Mouse (Mus musculus): ENCODE data around the gene Chpf2.
"Not testable (repeated sequence)": the region's sequence is repeated elsewhere in the genome, so short reads cannot be mapped to it uniquely, and the experiment has no call there.

The Chpf2 gene

GRCm38 (mm10) chr5:24586547-24587199 is at the start of gene Chpf2:
Chpf2 (plus strand) TSS chr5:24586741.
- DNase-seq (ENCODE audit: low read depth) = peak; percentile 89

GRCm38 (mm10) chr5:24537618-24538017 is 48.9 kb upstream of the Chpf2 start:
- DNase-seq (ENCODE audit: low read depth) = no peak

DNA sequence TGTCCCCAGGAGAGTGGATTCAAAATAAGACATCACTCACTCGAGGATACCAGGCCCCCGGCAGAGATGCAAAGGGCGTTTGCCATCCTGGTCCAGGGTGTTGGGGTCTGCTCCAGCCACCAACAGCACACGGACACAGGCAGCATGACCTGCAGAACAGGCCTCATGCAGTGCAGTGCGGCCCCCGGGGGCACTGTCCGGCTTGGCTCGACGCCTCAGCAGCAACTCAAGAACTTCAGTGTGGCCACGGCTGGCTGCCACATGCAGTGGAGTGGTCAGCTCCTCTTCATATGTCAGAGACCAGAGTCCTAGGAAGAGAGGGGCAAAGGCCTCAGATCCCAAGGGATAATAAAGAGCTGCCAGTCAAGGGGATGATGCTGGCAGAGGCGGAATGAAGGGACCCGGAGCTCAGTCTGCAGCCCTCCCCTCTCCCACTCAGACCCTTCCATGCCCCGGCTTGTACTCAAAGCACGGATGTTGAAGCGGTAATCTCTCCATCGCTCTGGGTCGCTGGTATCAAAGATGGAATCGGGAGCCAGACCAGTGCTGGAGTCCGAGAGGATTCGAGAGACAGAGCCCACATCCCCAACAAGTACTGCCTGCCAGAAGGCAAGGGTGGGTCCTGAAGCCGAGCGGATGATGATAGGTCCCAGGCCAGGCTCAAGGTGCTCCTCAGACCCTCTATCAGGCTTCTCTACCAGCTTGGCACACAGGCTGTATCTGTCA is 46.8 kb upstream of the Chpf2 start:
- no peak for DNase-seq (ENCODE audit: low read depth)

- DNase-seq (ENCODE audit: low read depth) = peak; percentile 46
These were observed 46.0 kb upstream of the Chpf2 start, which contains the start of gene Asb10 for GRCm38 (mm10) chr5:24540387-24541143. Asb10 (minus strand) TSS chr5:24540978.

DNA sequence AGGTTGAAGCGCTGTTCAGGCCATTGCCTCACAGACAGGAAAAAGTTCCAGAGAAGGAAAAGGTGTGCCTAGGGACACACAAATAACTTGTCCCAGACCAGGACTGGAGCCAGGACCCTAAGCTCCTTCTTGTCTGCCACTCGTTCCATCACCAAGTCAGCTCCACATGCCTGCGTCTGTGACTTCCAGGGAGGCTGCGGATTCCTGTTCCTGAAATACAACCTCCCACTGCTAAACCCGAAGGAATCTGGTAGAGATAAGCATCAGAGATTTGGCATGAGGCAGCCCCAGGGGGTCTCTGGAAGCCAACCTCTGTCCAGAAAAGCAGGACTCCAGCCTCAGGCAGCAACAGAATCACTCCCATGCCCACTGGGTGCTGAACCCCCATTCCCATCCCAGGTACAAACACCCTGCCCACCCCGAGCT is 45.4 kb upstream of the Chpf2 start:
- no peak for DNase-seq (ENCODE audit: low read depth)

DNA sequence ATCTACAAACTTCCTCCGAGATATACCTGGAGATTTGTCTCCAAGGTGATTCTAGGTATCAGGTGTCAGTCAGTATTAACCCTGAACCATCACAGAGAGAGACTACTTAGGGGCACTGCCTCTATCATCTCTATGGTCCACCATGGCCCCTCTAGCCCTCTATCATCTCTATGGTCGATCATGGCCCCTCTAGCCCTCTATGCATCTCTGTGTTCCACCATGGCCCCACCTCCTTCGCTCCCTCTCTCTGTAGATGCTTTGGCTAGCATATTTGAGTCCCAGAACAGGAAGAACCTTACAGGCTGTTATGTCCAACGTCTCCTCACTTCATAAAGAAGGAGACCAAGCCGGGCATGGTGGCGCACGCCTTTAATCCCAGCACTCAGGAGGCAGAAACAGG is 43.9 kb upstream of the Chpf2 start:
- DNase-seq (ENCODE audit: low read depth) = peak; percentile 38

DNA sequence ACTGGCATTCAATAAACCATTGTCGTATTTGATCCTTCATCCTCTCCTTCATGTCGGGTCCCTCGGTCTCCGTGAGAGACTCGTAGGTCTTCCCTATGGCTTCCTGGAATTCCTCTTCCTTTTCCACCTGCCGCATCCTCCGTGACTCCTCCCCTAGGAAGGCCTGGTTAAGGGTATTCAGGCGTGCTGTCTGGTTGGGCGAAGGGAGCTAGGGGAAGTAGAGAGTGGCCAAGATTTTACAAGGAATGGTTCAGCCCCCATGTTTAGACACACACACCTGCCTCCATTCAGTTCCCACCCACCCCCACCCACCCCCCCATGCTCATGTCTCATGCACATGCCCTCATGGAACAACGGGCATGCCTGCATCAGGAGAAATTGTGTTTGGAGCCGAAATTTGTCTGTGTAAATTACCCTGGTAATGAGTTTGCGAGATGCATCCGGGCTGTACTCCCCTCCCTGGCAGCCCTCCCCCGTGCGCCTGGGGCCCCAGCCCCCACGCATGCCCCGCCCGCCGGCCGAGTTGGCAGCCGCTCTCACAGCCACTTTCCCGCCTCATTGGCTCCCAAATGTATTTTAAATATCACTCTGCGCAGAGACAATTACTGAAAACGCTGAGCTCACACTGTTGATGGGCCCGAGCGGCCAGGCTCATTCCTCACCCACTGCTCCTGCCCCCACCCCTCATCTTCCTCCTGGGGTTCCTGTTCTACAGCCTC is 35.8 kb upstream of the Chpf2 start:
- no peak for DNase-seq (ENCODE audit: low read depth)

DNA sequence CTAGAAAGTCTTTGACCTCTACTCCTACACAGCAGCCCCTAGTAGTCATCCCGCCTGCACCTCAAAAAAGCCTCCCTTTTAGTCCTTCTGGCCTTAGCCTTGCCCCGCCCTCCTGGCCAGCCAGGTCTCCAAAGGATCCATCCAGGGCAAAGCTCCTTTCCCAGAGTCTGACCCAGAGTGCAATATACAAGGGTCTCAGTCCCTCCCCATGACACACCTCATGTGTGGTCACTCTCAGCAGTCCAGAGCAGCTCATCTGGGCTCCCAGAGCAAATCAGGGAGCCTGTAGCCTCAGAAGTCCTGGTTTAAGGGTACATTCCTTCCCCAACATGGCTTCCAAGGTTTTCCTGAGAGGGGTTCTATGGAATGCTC is 35.2 kb upstream of the Chpf2 start:
- no peak for DNase-seq (ENCODE audit: low read depth)

- peak; percentile 64 for DNase-seq (ENCODE audit: low read depth)
These were observed 32.8 kb upstream of the Chpf2 start for GRCm38 (mm10) chr5:24553621-24554244.

DNA sequence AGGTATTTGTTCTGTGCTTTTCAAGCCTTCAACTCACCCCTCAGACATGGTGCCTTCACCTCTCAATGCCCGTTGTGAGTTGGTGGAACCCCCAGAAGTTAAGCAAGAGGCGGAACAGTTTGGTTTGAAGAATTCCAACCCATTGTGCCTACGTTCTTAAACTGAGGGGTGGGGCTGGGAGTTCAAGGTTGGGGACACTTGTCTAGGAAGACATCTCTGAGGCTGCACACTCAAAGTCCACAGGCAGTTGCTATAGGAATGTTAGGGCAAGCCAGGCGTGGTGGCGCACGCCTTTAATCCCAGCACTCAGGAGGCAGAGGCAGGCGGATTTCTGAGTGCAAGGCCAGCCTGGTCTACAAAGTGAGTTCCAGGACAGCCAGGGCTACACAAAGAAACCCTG is 31.2 kb upstream of the Chpf2 start:
- not testable (repeated sequence) for DNase-seq (ENCODE audit: low read depth)

DNA sequence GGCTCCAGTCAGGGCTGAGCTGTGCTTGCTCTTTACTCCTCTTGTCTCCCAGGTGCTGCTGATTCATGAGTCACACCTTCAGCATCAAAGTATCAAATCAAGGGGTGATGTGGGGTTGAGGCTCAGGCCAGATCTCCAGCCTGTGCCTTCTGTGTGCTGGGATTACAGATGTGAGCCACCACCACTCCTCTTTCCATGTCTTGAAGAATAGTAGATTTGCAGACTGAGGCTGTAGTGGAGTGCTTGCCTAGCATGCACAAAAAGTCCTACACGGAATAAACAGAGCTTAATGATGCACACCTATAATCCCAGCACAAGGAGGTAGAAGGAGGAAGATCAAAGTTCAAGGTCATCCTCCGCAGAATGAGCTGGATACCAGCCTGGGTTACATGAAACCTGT is 29.8 kb upstream of the Chpf2 start, which contains the start of gene 4931409K22Rik:
Gene 4931409K22Rik, minus strand, starts transcription at position 101 of the 400 bp plus-strand sequence.
- DNase-seq (ENCODE audit: low read depth) = no peak

GRCm38 (mm10) chr5:24575948-24576347 is 10.6 kb upstream of the Chpf2 start:
- no peak for DNase-seq (ENCODE audit: low read depth)

DNA sequence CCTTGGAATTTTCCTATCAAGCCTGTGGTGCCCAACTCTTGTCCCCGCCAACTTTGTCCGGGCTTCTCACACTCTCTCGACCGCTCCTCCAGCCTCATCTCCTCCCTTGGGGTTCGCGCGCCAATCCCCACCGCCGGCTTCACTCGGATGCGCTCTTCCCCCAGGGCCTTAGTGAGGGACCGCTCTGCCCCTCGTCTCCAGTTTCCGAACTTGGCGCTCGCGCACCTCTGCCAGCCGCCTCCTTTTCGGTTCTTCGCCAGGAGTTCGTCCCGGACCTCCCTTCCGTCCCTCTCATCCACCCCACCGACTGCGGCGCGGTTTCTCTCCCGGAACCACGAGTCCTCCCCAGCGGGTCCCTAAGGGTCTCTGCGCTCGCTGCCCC is 9.7 kb upstream of the Chpf2 start:
- DNase-seq (ENCODE audit: low read depth) = peak; percentile 56

DNA sequence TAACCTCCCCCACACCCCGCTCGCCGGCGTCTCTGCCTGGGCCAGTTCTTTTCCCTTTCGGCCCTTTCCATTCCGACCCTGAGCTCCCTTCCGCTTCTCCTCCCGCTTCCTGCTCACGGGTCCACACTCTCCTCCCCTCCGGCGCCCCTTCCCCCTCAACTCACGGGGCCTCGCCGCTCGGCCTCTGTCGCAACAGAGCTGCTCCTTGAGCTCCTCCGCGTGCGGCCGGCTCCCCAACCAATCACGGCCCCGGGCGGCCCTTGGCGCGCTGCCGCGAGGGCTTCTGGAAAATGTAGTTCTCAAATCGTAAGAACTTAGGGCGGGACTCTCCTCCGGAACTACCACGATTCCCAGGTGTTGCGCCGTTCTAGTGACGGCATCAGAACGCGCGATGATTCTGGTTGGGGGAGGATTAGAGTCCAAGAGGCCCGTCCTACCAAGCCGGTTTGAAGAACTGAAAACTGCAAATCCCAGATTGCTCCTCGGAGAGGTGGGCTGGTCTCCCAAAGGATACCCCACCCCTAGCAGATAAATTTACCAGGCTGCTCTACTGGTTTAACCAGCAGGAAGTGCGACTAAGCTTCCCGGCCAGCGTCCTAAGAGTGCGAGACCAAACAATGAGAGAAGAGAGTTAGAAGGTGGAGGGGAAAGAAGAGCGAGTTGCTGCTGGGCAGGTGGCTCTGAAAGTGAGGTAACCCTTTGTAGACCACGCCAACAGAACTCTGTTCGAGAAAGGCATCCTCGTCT is 9.2 kb upstream of the Chpf2 start, which contains the start of gene Abcf2:
Gene Abcf2, minus strand, starts transcription at position 285 of the 747 bp plus-strand sequence.
- DNase-seq (ENCODE audit: low read depth) = peak; percentile 100

DNA sequence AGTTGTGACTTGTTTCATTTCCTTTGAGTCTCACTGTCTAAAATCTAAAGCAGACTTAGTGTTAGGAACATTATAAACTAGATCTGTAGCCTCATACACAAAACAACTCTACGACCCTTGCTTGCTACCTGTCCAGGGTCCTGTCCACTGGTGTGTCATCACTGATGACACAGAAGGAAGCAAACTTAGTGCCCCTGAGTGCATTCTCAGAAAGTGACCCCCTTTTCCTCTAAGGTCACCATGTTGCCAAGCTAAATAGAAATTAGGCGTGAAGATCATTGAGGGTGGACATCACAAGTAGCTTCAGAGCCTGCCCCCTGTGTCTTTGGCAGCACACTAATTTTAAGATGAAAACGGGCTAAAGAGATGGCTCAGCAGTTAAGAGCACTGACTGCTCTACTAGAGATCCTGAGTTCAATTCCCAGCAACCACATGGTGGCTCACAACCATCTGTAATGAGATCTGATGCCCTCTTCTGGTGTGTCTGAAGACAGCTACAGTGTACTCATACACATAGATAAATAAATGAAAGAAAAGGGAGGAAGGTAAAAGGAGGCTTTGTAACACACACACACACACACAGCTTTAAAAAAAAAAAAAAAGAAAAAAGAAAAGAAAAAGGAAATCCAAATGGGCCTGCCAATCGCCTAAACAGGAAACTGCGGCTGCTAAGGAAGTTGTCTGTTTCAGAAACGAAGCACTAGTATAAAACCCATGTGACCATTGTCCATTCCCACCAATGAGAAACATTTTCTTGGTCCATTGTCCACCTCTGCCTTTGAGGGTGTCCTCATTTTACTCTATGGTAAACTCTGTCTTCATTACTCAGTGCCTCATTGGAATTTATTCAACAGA is 8.2 kb upstream of the Chpf2 start:
- no peak for DNase-seq (ENCODE audit: low read depth)

DNA sequence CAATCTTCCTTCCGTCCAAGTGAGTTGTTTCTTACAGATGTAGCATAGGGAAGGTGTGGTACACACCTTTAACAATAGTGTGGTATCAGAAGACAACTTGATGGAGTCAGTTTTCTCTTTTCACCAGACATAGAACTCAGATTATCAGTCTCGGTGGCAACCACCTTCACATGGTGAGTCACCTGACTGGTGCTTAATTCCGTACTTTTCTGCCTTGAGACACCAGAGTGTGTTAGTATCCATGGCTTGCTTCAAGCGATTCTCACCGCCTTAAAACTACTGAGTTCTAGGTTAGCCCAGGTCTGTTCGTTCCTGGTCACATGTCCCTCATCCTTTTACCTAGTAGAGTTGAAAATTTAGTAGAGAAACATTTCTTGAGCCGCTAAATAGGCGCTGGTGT is 435 bp upstream of the Chpf2 start:
- peak; percentile 37 for DNase-seq (ENCODE audit: low read depth)

- DNase-seq (ENCODE audit: low read depth) = peak; percentile 60
These were observed 648 bp downstream of the Chpf2 start for GRCm38 (mm10) chr5:24587200-24587577.

DNA sequence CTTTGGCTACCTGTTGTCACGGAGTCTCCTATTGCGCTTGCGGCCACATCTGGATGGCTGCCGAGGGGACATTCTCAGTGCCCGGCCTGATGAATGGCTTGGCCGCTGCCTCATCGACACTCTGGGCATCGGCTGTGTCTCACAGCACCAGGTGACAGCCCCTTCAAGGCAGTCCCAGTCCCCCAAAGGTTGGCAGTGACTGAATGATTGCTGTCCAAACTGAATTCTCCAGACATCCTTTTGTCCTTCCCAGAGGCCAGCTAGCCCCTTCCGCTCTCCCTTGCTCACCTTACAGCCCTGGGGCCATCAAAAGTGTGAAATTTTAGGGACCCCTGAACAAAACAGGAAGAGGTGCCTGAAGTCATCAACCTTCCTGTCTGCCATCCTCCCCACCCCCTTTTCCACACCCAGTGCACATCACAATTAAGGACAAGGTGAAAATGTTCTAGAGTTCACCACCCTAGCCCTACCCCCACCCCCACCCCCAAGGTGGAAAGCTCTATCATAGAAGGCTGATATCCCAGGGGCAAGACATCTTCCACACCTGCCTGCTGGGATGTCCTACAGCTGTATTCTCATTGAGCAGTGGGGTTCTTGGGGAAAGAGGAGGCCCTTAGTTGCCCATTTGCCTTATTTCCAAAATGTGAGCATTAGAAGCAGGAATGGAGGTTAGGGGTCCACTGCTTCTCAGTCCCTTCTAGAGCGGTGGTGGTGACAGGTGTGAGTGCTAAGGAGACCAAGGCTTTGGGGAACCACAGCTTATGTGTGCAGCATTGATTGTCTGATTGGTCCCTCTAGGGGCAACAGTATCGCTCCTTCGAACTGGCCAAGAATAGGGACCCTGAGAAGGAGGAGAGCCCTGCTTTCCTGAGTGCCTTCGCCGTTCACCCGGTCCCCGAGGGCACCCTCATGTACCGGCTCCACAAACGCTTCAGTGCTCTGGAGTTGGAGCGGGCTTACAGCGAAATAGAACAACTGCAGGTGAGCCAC is 3.3 kb downstream of the Chpf2 start:
- DNase-seq (ENCODE audit: low read depth) = no peak

DNA sequence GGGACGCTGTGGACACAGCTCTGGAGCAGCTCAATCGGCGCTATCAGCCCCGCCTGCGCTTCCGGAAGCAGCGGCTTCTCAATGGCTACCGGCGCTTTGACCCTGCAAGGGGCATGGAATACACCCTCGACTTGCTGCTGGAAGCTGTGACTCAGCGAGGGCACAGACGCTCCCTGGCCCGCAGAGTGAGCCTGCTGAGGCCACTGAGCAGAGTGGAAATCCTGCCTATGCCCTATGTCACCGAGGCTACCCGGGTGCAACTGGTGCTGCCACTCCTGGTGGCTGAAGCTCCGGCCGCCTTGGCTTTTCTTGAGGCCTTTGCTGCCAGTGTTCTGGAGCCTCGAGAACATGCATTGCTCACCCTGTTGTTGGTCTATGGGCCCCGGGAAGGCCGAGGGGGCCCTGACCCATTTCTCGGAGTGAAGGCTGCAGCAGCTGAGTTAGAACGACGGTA is 4.8 kb downstream of the Chpf2 start:
- no peak for DNase-seq (ENCODE audit: low read depth)
